Mouse (Mus musculus): ENCODE results near the gene Glt1d1.

GRCm38 (mm10) chr5:127596862-127597261 is 35.2 kb upstream of the Glt1d1 start:
- TF ChIP-seq CTCF (IDR thresholded peaks at IDR 0.05; ENCODE audit: low read depth, low read length) (no peak), POLR2A (IDR thresholded peaks at IDR 0.05; ENCODE audit: extremely low read depth, insufficient read depth, low read length) (no peak)

Data from liver, adult 2 months (tissue).